Mouse (Mus musculus): Measurements from ENCODE around the gene Esr2. TPM values are rescaled to one million over a fixed set of nuclear protein-coding genes. Genes with fewer than 3 reads are reported as not detected.

The Esr2 gene
- total and polyA plus RNA-seq, 3 experiments: 0.03 TPM; not detected in 2

GRCm38 (mm10) chr12:76179527-76179926 is 2.5 kb upstream of the Esr2 start:
- peaks cover 0 to 10% of the 10 kb centered on the region in 2 experiments; a peak in 1 of 4 replicates for H3K4me1 ChIP-seq (ENCODE audit: control insufficient read depth in 1 of 2, insufficient read depth in 2 of 2, low read length in 2 of 2)
- H3K9ac ChIP-seq (ENCODE audit: control insufficient read depth, low read depth, low read length, poor library complexity, severe bottlenecking): no peak overlapping the region
- H3K79me2 ChIP-seq (ENCODE audit: control insufficient read depth, insufficient read depth, low read length, poor library complexity): no peaks in the 10 kb centered on the region
- H3K27me3 ChIP-seq (ENCODE audit: control insufficient read depth in 1 of 2, insufficient read depth in 2 of 2, low read length in 2 of 2): peaks cover 2 to 11% of the 10 kb centered on the region in 2 experiments; a peak in 3 of 4 replicates
- no peak overlapping the region for H3K27ac ChIP-seq (ENCODE audit: control insufficient read depth, low read depth, low read length)
- DNase-seq (ENCODE audit: low read depth, low spot score): peak; percentile 39
- H3K4me3 ChIP-seq (ENCODE audit: control insufficient read depth in 1 of 2, insufficient read depth in 1 of 2, low read depth in 2 of 2, low read length in 2 of 2): no peak overlapping the region
- H3K36me3 ChIP-seq (ENCODE audit: control insufficient read depth in 1 of 2, insufficient read depth in 2 of 2, low read length in 2 of 2): peaks cover 0 to 7% of the 10 kb centered on the region in 2 experiments; a peak in 2 of 4 replicates
- TF ChIP-seq MAZ (IDR thresholded peaks at IDR 0.05; ENCODE audit: low read depth, low read length) (no peak), USF2 (IDR thresholded peaks at IDR 0.05; ENCODE audit: borderline replicate concordance in 1 of 2, insufficient read depth in 1 of 2, low read depth in 1 of 2, low read length in 2 of 2) (no peak), MYB (IDR thresholded peaks at IDR 0.05; ENCODE audit: low read depth, low read length) (no peak), RCOR1 (IDR thresholded peaks at IDR 0.05; ENCODE audit: low read depth, low read length) (no peak), E2F4 (IDR thresholded peaks at IDR 0.05; ENCODE audit: borderline replicate concordance, low read depth, low read length) (no peak), POLR2AphosphoS5 (IDR thresholded peaks at IDR 0.05; ENCODE audit: borderline replicate concordance, low read depth, low read length) (no peak), HCFC1 (IDR thresholded peaks at IDR 0.05; ENCODE audit: low read depth, low read length) (no peak), CHD2 (IDR thresholded peaks at IDR 0.05; ENCODE audit: low read length) (no peak), TCF12 (IDR thresholded peaks at IDR 0.05; ENCODE audit: low read depth, low read length) (no peak), MYC (IDR thresholded peaks at IDR 0.05; ENCODE audit: low read depth, low read length) (no peak), ZMIZ1 (IDR thresholded peaks at IDR 0.05; ENCODE audit: low read depth, low read length) (no peak), ETS1 (IDR thresholded peaks at IDR 0.05; ENCODE audit: low read depth, low read length) (no peak), ELF1 (IDR thresholded peaks at IDR 0.05; ENCODE audit: low read depth, low read length) (no peak), GATA1 (IDR thresholded peaks at IDR 0.05; ENCODE audit: low read depth, low read length) (no peak), CHD1 (IDR thresholded peaks at IDR 0.05; ENCODE audit: low read depth, low read length) (no peak), BHLHE40 (IDR thresholded peaks at IDR 0.05; ENCODE audit: borderline replicate concordance, low read depth, low read length) (no peak), SIN3A (IDR thresholded peaks at IDR 0.05; ENCODE audit: low read length) (no peak), MEF2A (IDR thresholded peaks at IDR 0.05; ENCODE audit: extremely low read depth, insufficient replicate concordance, low read depth, low read length, poor library complexity, severe bottlenecking) (no peak)
- no peaks in the 10 kb centered on the region for H3K9me3 ChIP-seq (replicated peaks; ENCODE audit: insufficient read depth, low read length)

GRCm38 (mm10) chr12:76179051-76179450 is 2.0 kb upstream of the Esr2 start:
- H3K27me3 ChIP-seq (ENCODE audit: control insufficient read depth in 1 of 2, insufficient read depth in 2 of 2, low read length in 2 of 2): peaks cover 3 to 13% of the 10 kb centered on the region in 2 experiments; a peak in 3 of 4 replicates
- no peak for TF ChIP-seq POLR2AphosphoS2 (IDR thresholded peaks at IDR 0.05; ENCODE audit: low read length)
- no peaks in the 10 kb centered on the region for H3K9me3 ChIP-seq (replicated peaks; ENCODE audit: insufficient read depth, low read length)
- H3K36me3 ChIP-seq (ENCODE audit: control insufficient read depth in 1 of 2, insufficient read depth in 2 of 2, low read length in 2 of 2): peaks cover 0 to 7% of the 10 kb centered on the region in 2 experiments; a peak in 2 of 4 replicates
- H3K4me3 ChIP-seq (ENCODE audit: control insufficient read depth in 1 of 2, insufficient read depth in 1 of 2, low read depth in 2 of 2, low read length in 2 of 2): no peak overlapping the region
- no peaks in the 10 kb centered on the region for H3K79me2 ChIP-seq (ENCODE audit: control insufficient read depth, insufficient read depth, low read length, poor library complexity)
- no peak overlapping the region for H3K27ac ChIP-seq (ENCODE audit: control insufficient read depth, low read depth, low read length)
- H3K9ac ChIP-seq (ENCODE audit: control insufficient read depth, low read depth, low read length, poor library complexity, severe bottlenecking): no peak overlapping the region
- 0 out of 4 replicates have a peak, but pooled peaks cover 0 to 6% of the 10 kb centered on the region in 2 experiments for H3K4me1 ChIP-seq (ENCODE audit: control insufficient read depth in 1 of 2, insufficient read depth in 2 of 2, low read length in 2 of 2)
- DNase-seq (ENCODE audit: low read depth, low spot score): no peak

All from MEL (cell line).